Mouse (Mus musculus) retina, postnatal 7 days (tissue): ENCODE measurements at regions not wholly inside any gene's neighbourhood (a gene's known extent, or its start where the extent isn't known, plus 50 kb on each side); places are given as distances from the start of the nearest gene placed in this dataset.

Experiments
- DNase-seq: peaks from one replicate; pipeline ENCODE4 v3.0.0-alpha.2; 2012; ENCODE audit warnings: low read depth, low spot score

DNA sequence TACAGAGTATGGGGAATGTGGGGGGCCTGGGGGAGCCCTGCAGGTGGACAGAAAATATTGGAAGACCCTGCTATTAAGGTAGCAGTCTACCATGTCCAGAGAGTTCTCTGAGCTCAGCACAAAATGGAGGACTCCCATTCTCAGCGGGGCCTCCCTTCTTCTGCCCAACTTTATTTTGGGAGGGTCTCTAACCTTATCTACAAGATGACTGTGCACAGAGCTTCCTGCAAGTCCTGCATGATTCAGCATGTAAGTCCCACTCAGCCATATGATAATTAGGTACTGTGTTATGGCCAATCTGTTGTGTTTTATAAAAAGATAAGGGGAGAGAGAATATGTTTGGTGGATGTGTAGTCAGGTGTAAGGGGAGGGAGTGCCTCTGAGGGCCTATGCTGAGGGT, 74.1 kb downstream of the Ets2 start:
- DNase-seq = no peak

DNA sequence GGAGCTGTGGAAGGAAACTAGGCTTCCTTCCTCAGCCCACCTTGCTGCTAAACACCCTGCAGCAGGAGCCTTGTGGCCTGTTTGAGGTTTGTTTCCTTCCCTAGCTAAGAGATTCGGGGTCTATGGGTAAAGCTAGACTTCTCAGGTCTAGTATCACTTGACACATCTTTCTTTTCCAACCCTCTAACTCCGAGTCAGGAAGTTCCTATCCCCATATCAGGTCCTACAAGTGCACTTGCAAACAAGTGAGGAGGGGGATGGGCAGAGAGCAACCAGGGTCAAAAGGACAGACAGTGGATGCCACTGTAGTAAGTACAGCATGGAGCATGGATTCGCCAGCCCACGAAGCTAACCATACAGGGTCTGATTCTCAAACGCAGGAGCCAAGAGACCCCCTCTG, 73.5 kb downstream of the Ets2 start:
- no peak for DNase-seq

DNA sequence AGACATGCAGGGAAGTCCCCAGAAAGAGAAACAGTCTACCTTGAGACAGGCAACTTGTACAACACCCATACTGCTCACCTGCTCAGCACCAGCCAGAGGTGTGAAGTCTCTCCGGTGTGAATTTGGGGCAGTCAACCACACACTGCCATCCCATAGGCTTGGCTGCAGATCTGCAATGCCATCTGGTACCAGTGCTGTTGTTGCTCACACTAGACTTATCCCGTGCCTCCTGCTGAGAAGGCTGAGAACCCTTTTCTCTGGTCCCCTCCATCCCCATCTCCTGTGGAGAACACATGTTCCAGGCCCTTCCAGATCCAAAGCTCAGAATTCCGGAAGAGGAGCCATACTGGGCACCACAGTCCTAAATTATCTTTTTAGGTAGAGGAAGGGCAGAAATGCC, 71.3 kb downstream of the Ets2 start:
- no peak for DNase-seq
